Mouse (Mus musculus) cerebellum, adult 9-10 months (tissue): ENCODE results near the gene Ubl4b.
A peak's percentile ranks its signal among the peaks of the same experiment; 100 is the strongest.

ENCODE experiments used
- DNase-seq: peaks from one replicate; pipeline ENCODE4 v3.0.0; 2022

Ubl4b gene

GRCm38 (mm10) chr3:107554842-107555241 lies at the start of gene Ubl4b:
Gene Ubl4b (minus strand): TSS chr3:107555073.
- DNase-seq: no peak

- DNase-seq: no peak
Observed at GRCm38 (mm10) chr3:107600127-107600526, 45.3 kb upstream of the Ubl4b start.

DNA sequence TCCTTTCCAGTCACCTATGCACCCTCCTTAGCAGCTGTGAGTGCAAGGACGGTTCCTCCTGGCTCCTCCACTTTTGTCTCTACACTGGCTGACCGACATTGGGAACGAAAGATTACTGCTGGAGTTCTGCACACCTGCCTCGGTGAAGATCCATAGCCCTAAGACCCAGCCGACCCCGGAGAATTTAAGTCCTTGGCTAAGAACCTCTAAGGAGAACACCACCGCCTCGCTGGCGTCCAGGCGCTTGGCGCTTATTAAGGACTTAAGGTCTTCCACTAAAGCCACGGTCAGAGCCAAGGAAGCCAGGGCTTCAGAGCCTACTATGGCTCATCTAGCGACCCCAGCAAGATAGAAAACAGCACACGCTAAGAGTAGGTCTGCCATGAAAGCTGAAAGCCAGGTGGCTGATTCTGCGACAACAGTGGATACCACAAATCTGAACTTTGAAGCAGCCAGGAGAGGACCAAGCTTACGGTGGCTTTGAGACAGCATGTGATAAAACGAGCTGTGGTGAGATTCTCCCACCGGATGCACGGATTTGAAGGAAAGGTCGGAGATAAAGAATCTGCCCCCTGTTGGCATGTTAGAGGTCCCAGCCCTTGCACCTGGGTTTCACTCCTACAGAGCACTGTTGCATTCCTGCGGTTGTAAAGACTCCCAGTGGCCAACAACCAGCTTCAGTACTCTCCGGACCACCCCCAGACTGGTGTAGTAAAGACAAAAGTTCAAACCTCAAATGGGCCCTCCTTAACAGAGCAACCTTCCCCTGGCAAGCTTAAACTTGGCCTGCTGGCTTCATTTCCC lies 42.9 kb upstream of the Ubl4b start:
- no peak for DNase-seq

- DNase-seq: no peak
Observed at GRCm38 (mm10) chr3:107597134-107597533, 42.3 kb upstream of the Ubl4b start.

DNA sequence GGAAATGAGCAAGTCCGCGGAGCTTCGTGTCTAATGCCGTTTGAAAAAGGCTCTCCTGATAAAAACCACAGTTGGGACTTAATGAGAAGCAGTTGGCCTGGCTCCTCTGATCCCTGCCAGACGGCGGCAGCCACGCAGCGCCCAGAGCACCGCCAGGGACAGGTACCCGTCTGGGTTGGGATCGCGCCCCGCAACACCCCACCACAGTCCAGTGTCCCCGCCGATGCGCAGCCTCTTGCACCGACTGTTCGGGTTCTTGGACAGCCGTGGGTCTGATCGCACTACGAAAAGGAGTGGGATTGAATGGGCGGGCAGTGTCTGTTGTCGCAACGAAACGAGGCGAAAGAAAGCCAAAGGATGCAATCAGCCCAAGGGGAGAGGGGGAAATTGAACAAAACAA lies 41.7 kb upstream of the Ubl4b start:
- DNase-seq: no peak

DNA sequence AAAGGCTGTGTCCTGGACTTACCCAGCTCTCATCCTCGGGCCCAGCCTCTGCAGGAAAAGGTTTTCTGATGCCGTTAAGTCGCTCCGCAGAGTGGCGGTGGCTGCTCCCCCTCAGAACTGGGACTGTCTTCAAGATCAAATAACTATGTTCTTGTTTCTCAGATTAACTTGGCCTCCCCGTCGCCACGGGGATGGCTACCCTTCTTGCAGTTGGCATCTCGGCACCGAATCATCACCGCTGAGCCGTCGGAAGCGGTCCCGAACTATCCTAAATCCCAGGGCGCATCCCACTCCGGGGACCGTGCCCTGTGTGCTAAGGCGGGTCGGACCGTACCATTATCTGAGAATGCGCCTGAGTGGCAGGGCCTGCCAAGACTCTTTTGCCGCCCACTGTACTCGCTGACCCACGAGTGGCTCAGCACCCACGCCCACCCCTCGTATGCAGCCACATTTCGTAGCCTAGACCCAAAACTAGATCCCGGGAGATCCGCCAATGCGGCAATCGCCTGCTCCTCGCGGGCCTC lies 41.1 kb upstream of the Ubl4b start:
- DNase-seq: no peak

- no peak for DNase-seq
Observed at GRCm38 (mm10) chr3:107595264-107595937, 40.5 kb upstream of the Ubl4b start.

- no peak for DNase-seq
Observed at GRCm38 (mm10) chr3:107594662-107595263, 39.9 kb upstream of the Ubl4b start, which contains the start of gene Alx3. Gene Alx3 (plus strand): TSS chr3:107595031.

DNA sequence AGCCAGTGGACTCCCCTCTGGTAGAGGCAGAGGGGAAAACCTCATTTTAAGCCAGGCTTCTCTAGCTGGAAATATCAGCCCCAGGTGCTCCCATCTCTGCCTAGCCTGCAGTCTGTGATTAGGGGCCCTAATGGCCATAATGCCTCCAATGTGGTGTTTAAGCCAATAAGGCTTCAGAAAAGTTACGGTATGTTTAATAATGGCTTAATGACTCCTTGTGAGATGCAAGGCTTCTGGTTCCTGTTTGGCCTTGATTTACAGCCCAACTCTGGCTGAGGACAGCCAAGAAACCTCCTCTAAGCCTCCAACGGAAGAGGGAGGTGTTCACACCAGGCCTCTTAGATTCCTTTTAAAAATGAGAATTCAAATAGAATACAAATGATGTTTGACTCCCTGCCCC lies 38.8 kb upstream of the Ubl4b start:
- no peak for DNase-seq

GRCm38 (mm10) chr3:107591612-107592011 lies 36.7 kb upstream of the Ubl4b start:
- DNase-seq: no peak

GRCm38 (mm10) chr3:107586504-107586903 lies 31.6 kb upstream of the Ubl4b start:
- DNase-seq: no peak

DNA sequence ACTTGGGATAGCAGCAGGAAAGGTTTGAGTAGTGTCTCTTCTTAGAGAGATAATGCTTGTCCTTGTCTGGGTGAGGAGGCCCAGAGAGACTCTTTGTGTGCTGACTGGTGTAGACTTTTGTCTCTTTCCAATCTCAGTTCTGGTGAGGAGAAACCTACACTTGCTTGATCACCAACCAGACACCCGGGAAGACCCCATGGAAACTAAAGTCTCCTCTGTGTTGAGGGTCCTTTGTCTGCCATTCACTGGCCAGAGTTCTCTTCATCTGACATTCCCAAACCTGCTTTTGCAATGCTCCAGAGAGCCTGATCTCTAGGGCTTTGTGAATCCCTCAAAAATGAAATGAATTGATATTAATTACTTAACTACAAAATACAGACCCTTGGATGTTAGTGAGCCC lies 29.0 kb upstream of the Ubl4b start:
- DNase-seq: no peak

DNA sequence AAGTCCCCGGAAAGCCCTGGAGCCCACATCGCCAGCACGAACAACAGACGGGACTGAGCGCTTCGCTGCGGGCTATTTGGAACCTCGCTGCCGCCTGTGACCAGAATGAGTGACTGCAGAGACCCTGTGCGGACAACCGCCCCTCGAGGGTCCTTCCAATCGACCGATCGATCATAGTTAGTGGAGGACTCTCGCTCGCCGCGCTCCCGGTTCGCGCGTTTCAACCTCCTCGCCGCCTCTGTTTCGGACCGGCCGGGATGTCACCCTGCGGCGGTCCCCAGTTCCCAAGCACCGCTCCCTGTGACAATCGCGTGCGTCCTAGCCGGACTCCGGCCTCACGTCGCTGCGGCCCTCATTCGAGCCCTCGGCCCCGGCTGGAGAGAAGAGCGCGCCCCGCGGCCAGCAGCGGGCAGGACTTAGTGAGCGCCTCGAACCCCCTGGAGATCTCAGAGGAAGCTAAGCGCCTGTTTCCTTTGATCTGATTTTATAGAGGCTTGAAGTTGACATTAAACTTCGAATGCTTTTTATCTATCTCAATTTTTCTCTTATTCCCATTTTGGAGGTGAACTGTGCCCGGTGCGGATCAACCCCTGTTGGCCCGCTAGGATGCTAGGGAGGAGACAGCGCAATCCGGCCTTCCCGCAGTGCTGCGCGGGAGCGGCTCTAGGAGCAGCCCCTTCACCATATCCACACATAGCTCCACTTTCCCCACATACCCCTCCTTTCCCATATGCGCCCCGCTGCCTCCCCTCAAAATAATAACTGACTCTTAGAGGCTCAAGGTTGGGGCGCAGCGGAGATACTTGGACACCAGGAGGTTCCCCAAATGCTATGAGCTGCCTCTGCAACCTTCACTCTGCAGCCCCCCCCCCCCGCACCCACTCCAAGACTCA lies 28.2 kb upstream of the Ubl4b start:
- DNase-seq: no peak

GRCm38 (mm10) chr3:107582130-107582874 lies 27.4 kb upstream of the Ubl4b start:
- no peak for DNase-seq

- DNase-seq: no peak
Observed at GRCm38 (mm10) chr3:107581103-107582010, 26.5 kb upstream of the Ubl4b start.

DNA sequence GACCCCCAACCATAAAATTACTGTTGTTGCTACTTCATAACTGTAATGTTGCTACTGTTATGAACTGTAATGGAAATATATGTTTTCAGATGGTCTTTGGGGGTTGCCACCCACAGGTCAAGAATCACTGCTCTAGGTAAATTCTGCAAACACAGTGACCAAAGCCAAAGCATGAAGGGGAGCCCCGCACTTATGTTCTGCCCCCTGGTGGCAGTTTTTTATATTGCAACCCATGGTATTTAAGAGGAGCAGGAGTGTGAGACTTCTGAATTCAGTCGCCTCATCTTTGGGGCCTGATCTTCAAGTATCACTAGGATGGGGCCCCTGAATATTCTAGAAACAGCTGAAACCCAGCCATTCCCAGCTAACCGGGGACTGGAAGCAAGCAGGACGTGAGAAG lies 24.6 kb upstream of the Ubl4b start:
- DNase-seq: peak; percentile 81

DNA sequence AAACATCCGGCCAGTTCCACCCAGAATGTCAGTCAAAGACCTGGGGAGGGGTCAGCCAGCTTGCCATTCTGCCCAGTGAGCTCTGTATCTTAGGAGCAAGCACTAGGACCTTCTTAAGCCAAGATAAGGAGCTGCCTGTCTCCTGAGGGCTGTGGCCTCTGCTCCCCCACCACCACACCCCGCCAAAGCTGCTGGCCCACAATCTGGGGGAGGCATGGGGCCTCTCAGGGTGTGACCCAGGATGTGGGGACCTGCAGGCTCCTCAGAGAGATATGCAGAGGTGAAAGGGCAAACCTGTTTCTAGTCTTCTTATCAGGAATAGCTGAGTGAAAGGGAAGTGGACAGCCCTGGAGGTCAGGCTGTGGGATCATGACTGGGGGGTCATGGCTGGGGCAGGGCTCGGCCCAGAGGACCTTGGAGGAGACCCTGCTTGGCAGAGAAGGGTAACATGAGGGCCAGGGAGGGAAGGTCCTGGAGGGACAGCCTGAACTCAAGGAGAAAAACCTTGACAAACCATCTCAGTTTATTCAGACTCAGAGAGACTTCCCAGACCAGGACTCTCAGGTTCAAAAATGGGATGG lies 23.0 kb upstream of the Ubl4b start:
- no peak for DNase-seq

DNA sequence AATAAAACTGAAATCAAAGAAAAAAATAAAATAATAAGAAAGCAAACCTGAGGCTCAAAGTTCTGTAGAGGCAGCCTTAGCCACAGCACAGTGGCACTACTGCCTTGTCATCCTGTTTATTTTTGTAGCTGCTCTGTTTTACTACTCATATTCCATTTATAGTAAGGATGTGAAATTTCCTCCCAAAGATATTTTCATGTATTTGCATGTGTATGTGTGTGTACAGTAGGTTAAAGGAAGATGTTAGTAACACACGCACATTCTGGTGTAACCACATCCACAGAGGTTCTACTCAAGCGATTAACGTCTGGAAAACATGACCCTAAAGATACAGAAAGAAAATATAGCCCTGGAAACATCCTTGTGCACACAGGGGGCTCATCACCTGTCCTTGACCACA lies 21.9 kb upstream of the Ubl4b start:
- no peak for DNase-seq

DNA sequence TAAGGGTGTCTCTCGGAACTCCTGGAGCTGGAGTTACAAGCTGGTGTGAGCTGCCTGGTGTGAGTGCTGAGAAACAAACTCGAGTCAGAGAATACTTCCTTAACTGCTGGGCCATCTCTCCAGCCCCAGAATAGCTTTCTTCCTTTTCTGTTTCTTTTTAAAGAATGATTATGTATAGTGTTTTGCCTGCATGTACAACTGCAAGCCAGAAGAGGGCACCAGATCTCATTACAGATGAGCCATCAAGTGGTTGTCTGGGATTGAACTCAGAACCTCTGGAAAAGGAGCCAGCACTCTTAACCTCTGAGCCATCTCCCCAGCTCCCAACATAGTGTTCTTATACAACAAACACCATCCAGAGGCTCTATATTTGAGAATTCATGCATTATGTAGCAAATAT lies 16.3 kb upstream of the Ubl4b start:
- no peak for DNase-seq

DNA sequence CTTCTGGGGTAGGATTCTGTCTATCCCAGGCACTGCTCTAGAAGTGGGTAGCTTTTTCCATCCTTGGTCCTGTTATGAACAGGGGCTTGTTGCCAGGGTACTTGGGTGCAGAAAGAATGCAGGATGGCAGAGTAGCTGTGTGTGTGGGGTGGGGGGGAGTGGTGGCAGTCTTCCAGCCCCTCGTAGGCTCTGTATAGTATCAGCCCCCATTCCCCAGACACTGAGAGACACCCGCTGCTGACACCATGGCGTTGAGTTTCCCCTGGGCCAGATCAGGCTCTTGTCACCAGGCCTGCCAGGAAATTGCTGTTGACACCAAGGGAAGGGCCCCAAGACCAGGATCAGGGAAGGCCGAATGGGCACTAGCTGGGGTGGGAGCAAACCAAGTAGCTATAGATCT lies 13.8 kb upstream of the Ubl4b start:
- no peak for DNase-seq

GRCm38 (mm10) chr3:107567766-107568165 lies 12.9 kb upstream of the Ubl4b start:
- no peak for DNase-seq
